In genomic region chr8:108714143-108714635, GRCm38 (mm10) we compare ENCODE assay signal across 8 mouse cellular contexts.
DNase-seq lines count a peak whose midpoint lies in the region; ATAC-seq and TF ChIP-seq lines count a peak whose summit lies in the region.

No protein-coding gene starts in this region.

- TF ChIP-seq POLR2A in kidney, adult 2 months (IDR thresholded peaks at IDR 0.05; ENCODE audit: low read depth, low read length) = no peak

- WGBS in kidney, adult 2 months = 7% methylated on average over 21 of the region's 21 CpGs
- WGBS in heart, embryonic 13.5 days = 4% methylated on average over 21 of the region's 21 CpGs
- 4% methylated on average over 21 of the region's 21 CpGs for WGBS in liver, postnatal 0 days (ENCODE audit: insufficient replicate concordance)

- no peak for TF ChIP-seq EP300 in liver, postnatal 0 days (IDR thresholded peaks at IDR 0.05; ENCODE audit: low read depth)

- peak overlapping the region; percentile 81 for H3K4me3 ChIP-seq in kidney, adult 2 months (ENCODE audit: insufficient read depth, low read depth, low read length)
- H3K4me3 ChIP-seq in heart, embryonic 13.5 days = peak overlapping the region; percentile 78
- H3K4me3 ChIP-seq in liver, postnatal 0 days (ENCODE audit: low read depth, low read length) = peak overlapping the region; percentile 69

- H3K9me3 ChIP-seq in heart, embryonic 13.5 days = no peaks in the 10 kb centered on the region
- H3K9me3 ChIP-seq in liver, postnatal 0 days (ENCODE audit: low read length) = no peaks in the 10 kb centered on the region

- peak overlapping the region; percentile 79 for H3K27ac ChIP-seq in kidney, adult 2 months (ENCODE audit: insufficient read depth, low read depth, low read length)
- peak overlapping the region; percentile 91 for H3K27ac ChIP-seq in heart, embryonic 13.5 days (replicated peaks)
- H3K27ac ChIP-seq in liver, postnatal 0 days (ENCODE audit: low read depth) = peak overlapping the region; percentile 69

- DNase-seq in kidney, adult 2 months = no peak
- DNase-seq in kidney, adult 18-20 months = no peak
- peak; percentile 65 for DNase-seq in NIH3T3 (ENCODE audit: low read depth)
- no peak for DNase-seq in liver, postnatal 0 days
- no peak for DNase-seq in right cerebral cortex, adult 2 months (ENCODE audit: low spot score in 2 of 2)
- no peak for DNase-seq in frontal cortex, postnatal 10 days (ENCODE audit: low spot score in 2 of 2)
- no peak for DNase-seq in ovary, postnatal 14 days (ENCODE audit: low spot score)

- peak overlapping the region; percentile 96 for H3K4me2 ChIP-seq in heart, embryonic 13.5 days
- peak overlapping the region; percentile 77 for H3K4me2 ChIP-seq in liver, postnatal 0 days (ENCODE audit: low read depth, low read length)

- peak; percentile 14; the same call in 1 of the 2 replicates for ATAC-seq in heart, embryonic 13.5 days (ENCODE audit: extremely low read depth, insufficient number of reproducible peaks, low FRiP score, low TSS enrichment)
- ATAC-seq in liver, postnatal 0 days = peak; percentile 31

- H3K4me1 ChIP-seq in kidney, adult 2 months (ENCODE audit: control insufficient read depth, insufficient read depth, low read length) = no peaks in the 10 kb centered on the region; the same call in 1 of the 2 replicates
- H3K4me1 ChIP-seq in heart, embryonic 13.5 days = peaks cover 90% of the 10 kb centered on the region
- H3K4me1 ChIP-seq in liver, postnatal 0 days (ENCODE audit: insufficient read depth) = peaks cover 31% of the 10 kb centered on the region

- no peak for TF ChIP-seq CTCF in kidney, adult 2 months (conservative IDR thresholded peaks at IDR 0.05; ENCODE audit: insufficient read depth, insufficient read length, low read depth, low read length)
- TF ChIP-seq CTCF in liver, postnatal 0 days (IDR thresholded peaks at IDR 0.05; ENCODE audit: low read depth) = no peak

- peak overlapping the region; percentile 96 for H3K9ac ChIP-seq in heart, embryonic 13.5 days
- peak overlapping the region; percentile 70 for H3K9ac ChIP-seq in liver, postnatal 0 days (replicated peaks)

- no peaks in the 10 kb centered on the region for H3K36me3 ChIP-seq in kidney, adult 2 months (ENCODE audit: control insufficient read depth, insufficient read depth, low read length)
- no peaks in the 10 kb centered on the region for H3K36me3 ChIP-seq in heart, embryonic 13.5 days
- no peaks in the 10 kb centered on the region for H3K36me3 ChIP-seq in liver, postnatal 0 days (replicated peaks; ENCODE audit: insufficient read depth, low read length)

- H3K27me3 ChIP-seq in kidney, adult 2 months (replicated peaks; ENCODE audit: control insufficient read depth, insufficient read depth, low read length) = no peaks in the 10 kb centered on the region
- no peaks in the 10 kb centered on the region for H3K27me3 ChIP-seq in heart, embryonic 13.5 days (replicated peaks)
- 0 out of 2 replicates have a peak, but pooled peaks cover 3% of the 10 kb centered on the region for H3K27me3 ChIP-seq in liver, postnatal 0 days (ENCODE audit: insufficient read depth, low read length)
